Mouse (Mus musculus) liver, embryonic 15.5 days (tissue): ENCODE measurements around the gene Pskh1. TPM values are rescaled to one million over a fixed set of nuclear protein-coding genes. Genes with fewer than 3 reads are reported as not detected.

ENCODE experiments used
- ATAC-seq: fragments of 200-750 bp; cut with Nextera tagmentation; 2 replicates; pipeline ENCODE4 v1.8.0; 2017; ENCODE audit warnings: moderate number of reproducible peaks, mild to moderate bottlenecking, moderate library complexity; ENCODE audit not compliant: insufficient read depth
- H3K27ac ChIP-seq: fragments of 300-500 bp; sonication (generic); replicated peaks from 2 replicates; pipeline ENCODE4 v1.5.1; 2015; ENCODE audit warnings: mild to moderate bottlenecking, inconsistent platforms
- H3K27me3 ChIP-seq: fragments of 300-500 bp; sonication (generic); 2 replicates; pipeline ENCODE4 v1.6.1; 2015; ENCODE audit warnings: mild to moderate bottlenecking, inconsistent platforms
- H3K36me3 ChIP-seq: fragments of 300-500 bp; sonication (generic); replicated peaks from 2 replicates; pipeline ENCODE4 v1.6.1; 2015; ENCODE audit warnings: moderate library complexity, mild to moderate bottlenecking, inconsistent platforms
- H3K4me1 ChIP-seq: fragments of 300-500 bp; sonication (generic); replicated peaks from 2 replicates; pipeline ENCODE4 v1.6.1; 2015; ENCODE audit warnings: inconsistent platforms
- H3K4me2 ChIP-seq: fragments of 300-500 bp; sonication (generic); 2 replicates; pipeline ENCODE4 v1.6.1; 2015; ENCODE audit warnings: moderate library complexity, mild to moderate bottlenecking, inconsistent platforms
- H3K4me3 ChIP-seq: fragments of 300-500 bp; sonication (generic); replicated peaks from 2 replicates; pipeline ENCODE4 v1.5.1; 2015; ENCODE audit warnings: mild to moderate bottlenecking, inconsistent platforms
- H3K9ac ChIP-seq: fragments of 300-500 bp; sonication (generic); 2 replicates; pipeline ENCODE4 v1.6.1; 2015; ENCODE audit warnings: moderate library complexity, mild to moderate bottlenecking, inconsistent platforms
- H3K9me3 ChIP-seq: fragments of 300-500 bp; sonication (generic); replicated peaks from 2 replicates; pipeline ENCODE4 v1.6.1; 2016; ENCODE audit warnings: inconsistent platforms
- WGBS: fragments of 180-500 bp; shearing (Covaris S2); methylation state at CpG from one replicate; pipeline ENCODE4 v1.1.7; 2015; ENCODE audit warnings: mixed read lengths; ENCODE audit not compliant: insufficient replicate concordance; 5-methylcytosine and 5-hydroxymethylcytosine counted together
- polyA plus RNA-seq: library from polyadenylated mRNA; unstranded; fragments of >200 nt; fragmentation: Nextera tagmentation; extraction: Ambion mirVana; gene quantifications from 2 replicates; pipeline ENCODE4 v1.2.1, GENCODE M21; 2015

Pskh1 gene
- polyA plus RNA-seq, result 10.3 and 12.5 TPM in 2 replicates

DNA sequence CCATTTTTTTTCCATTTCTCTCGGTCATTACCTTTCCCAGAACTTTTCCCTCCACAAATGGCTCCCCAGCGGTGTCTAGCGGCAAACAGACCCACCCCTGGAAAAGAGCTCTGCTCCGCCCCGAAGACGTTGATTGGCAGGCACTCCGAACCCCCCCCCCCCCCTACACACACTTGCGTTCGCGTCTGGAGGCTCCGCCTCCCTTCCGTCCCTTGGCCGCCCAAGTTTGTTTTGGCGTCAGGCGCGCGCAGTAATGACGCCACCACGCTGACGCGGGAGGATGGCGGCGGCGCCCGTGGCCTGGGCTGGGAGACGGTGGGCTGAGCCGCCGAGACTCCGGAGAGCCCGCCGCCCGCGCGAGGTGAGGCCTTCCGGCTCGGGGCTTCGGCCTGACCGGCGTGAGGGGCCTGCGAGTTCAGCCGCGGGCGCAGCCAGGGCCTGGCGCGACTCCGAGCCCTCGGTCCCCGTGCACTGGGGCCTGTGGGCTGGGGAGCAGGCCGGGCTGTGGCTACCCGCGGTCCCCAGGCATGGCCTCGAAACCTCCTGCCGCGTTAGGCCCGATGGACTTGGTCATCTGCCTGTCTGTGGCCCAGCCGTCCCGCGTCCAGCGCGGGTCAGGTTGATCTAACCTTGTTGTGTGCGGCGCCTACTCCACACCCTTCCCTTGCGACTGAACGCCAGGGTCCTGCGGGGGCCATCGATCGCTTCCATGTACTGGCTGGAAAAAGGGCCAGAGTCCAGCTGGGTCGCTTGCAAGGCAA lies at the start of gene Pskh1:
TSS of gene Pskh1 (plus strand) at position 262 of the 761 bp plus-strand sequence.
- peak within 1 kb of the TSS; percentile 77 for H3K4me2 ChIP-seq
- H3K9ac ChIP-seq, result peak within 1 kb of the TSS; percentile 99
- peak within 1 kb of the TSS; percentile 97 for H3K4me3 ChIP-seq
- peaks cover 21% of the 10 kb centered on the region for H3K4me1 ChIP-seq
- WGBS, result under 1% methylated on average over 68 of the region's 68 CpGs
- no peaks in the 10 kb centered on the region for H3K9me3 ChIP-seq
- peak; percentile 93 for ATAC-seq
- no peaks in the 10 kb centered on the region for H3K36me3 ChIP-seq
- no peaks in the 10 kb centered on the region for H3K27me3 ChIP-seq
- peak within 1 kb of the TSS; percentile 96 for H3K27ac ChIP-seq

DNA sequence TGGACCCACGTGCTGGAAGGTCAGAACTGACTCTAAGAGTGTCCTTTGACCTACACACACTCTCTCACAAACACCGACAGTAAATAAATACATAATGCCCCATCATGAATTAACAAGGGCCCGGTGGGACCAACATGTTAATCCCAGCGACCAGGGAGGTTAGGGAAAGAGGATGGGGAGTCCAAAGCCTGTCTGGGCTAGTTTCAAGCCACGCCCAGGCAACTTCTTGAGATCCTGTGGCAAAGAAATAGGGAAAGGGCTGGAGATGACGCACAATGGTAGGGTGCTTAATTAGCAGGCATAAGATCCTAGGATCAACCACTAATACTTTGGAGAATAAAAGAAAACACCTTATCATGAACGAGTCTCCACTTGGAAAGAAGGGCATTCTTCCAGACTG lies 49.6 kb upstream of the Pskh1 start:
- H3K9ac ChIP-seq, result peak overlapping the region; percentile 40
- 67% methylated on average over 7 of the region's 7 CpGs for WGBS
- no peaks in the 10 kb centered on the region for H3K9me3 ChIP-seq
- H3K4me1 ChIP-seq, result peaks cover 41% of the 10 kb centered on the region
- H3K27me3 ChIP-seq, result no peaks in the 10 kb centered on the region
- ATAC-seq, result no peak
- peaks cover 42% of the 10 kb centered on the region for H3K36me3 ChIP-seq
- peak overlapping the region; percentile 62 for H3K4me2 ChIP-seq
- peak overlapping the region; percentile 38; the same call in 1 of the 2 replicates for H3K27ac ChIP-seq
- peak overlapping the region; percentile 48 for H3K4me3 ChIP-seq

DNA sequence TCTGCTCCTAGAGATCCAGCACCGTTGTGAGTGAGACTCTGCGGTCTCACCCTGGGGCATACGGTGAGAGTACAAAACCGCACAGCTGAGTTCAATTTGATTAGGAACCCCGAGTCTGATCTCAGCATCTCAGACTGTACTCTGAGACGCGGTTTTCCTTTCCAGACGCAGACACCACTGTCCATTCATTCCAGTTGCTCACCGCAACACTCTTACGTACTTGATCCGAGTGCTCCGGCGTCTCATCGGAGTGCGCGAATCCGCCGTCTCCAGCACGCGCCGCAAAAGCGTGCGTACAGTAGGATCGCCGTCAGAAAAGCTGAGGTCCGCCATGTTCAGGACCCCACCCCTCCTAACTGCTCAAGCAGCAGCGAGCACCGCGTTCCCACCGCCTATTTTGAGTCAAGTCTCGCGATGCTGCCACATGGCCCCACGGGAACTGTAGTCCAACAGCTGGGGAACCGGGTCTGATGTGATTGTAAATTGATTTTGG lies 48.5 kb upstream of the Pskh1 start:
- Histone ChIP-seq H3K9ac (peak overlapping the region; percentile 74), H3K27me3 (no peaks in the 10 kb centered on the region), H3K4me2 (peak overlapping the region; percentile 77), H3K27ac (peak overlapping the region; percentile 89), H3K36me3 (peaks cover 31% of the 10 kb centered on the region), H3K9me3 (no peaks in the 10 kb centered on the region), H3K4me1 (peaks cover 47% of the 10 kb centered on the region), H3K4me3 (peak overlapping the region; percentile 80)
- peak; percentile 62 for ATAC-seq
- WGBS, result under 1% methylated on average over 34 of the region's 34 CpGs

DNA sequence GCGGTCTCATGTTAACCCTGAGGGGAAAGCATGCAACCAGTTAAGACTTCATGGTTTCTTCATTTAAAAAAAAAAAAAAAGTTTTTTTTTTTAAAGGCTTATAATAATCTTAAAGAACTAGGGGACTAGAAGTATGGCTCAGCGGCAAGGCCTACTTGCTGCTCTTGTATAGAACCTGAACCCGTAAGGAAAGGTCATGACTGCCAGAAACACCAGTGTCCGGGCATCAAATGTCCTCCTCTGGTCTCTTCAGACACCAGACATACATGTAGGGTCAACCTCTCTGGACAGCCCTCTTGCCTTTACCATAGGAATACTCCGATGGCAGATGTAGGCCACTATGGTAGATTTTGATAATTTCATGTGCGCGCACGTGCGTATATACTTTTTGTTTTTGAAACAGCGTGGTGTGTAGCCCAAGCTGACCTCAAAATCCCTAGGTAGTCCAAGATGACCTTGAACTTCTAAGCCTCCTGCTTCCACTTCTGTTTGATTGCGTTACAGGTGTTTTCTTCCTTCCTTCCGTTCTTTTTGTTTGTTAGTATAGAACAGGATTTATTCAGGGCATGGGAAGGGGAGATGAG lies 48.0 kb upstream of the Pskh1 start:
- Histone ChIP-seq H3K9ac (no peak overlapping the region), H3K27ac (peak overlapping the region; percentile 14; the same call in 1 of the 2 replicates), H3K4me3 (peak overlapping the region; percentile 80), H3K27me3 (no peaks in the 10 kb centered on the region), H3K9me3 (no peaks in the 10 kb centered on the region), H3K4me2 (peak overlapping the region; percentile 77), H3K36me3 (peaks cover 26% of the 10 kb centered on the region), H3K4me1 (peaks cover 48% of the 10 kb centered on the region)
- 73% methylated on average over 12 of the region's 12 CpGs for WGBS
- ATAC-seq, result no peak

DNA sequence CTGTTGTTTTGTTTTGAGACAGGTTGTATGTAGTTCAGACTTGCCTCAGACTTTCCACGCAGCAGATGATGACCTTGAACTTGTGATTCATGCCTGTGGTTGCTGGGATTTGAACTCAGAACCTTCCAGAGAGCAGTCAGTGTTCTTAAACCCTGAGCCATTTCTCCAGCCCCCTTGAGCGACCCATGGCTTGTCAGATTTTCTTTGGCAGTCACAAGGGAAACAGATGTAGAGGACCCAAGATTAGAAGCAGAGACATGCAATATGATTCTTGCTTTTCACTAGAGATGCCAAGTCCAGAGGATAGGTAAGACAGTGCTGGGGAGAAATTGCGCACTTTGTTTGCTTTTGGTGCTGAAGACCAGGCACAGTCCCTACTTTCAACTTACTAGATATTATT lies 47.1 kb upstream of the Pskh1 start, which contains the start of gene Cenpt:
TSS of gene Cenpt (minus strand) at position 101 of the 400 bp plus-strand sequence.
- 68% methylated on average over 3 of the region's 3 CpGs for WGBS
- H3K4me1 ChIP-seq, result peaks cover 56% of the 10 kb centered on the region
- no peaks in the 10 kb centered on the region for H3K27me3 ChIP-seq
- peak within 1 kb of the TSS; percentile 80 for H3K4me3 ChIP-seq
- H3K4me2 ChIP-seq, result peak within 1 kb of the TSS; percentile 77
- no peak within 1 kb of the TSS for H3K9ac ChIP-seq
- H3K36me3 ChIP-seq, result peaks cover 22% of the 10 kb centered on the region
- no peaks in the 10 kb centered on the region for H3K9me3 ChIP-seq
- no peak for ATAC-seq
- peak within 1 kb of the TSS; percentile 14; the same call in 1 of the 2 replicates for H3K27ac ChIP-seq

DNA sequence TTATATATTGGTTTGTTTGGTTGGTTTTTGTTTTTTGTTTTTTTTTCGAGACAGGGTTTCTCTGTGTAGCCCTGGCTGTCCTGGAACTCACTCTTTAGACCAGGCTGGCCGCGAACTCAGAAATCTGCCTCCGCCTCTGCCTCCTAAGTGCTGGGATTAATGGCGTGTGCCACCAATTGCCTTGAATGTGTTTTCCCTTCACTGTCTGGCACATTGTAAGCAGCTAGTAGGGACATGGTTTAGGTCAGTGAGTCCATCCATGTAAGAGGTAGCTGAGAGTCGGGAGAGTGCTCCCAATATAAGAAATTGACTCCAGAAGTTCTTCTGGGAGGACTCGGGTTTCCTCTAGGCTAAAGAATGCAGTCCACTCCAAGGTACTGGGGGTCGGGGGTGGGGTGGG lies 45.9 kb upstream of the Pskh1 start:
- H3K36me3 ChIP-seq, result peaks cover 18% of the 10 kb centered on the region
- H3K9ac ChIP-seq, result peak overlapping the region; percentile 92; the same call in 1 of the 2 replicates
- no peak overlapping the region for H3K27ac ChIP-seq
- H3K9me3 ChIP-seq, result no peaks in the 10 kb centered on the region
- no peak for ATAC-seq
- WGBS, result 24% methylated on average over 8 of the region's 8 CpGs
- peak overlapping the region; percentile 90 for H3K4me3 ChIP-seq
- peak overlapping the region; percentile 98 for H3K4me2 ChIP-seq
- peaks cover 67% of the 10 kb centered on the region for H3K4me1 ChIP-seq
- no peaks in the 10 kb centered on the region for H3K27me3 ChIP-seq

DNA sequence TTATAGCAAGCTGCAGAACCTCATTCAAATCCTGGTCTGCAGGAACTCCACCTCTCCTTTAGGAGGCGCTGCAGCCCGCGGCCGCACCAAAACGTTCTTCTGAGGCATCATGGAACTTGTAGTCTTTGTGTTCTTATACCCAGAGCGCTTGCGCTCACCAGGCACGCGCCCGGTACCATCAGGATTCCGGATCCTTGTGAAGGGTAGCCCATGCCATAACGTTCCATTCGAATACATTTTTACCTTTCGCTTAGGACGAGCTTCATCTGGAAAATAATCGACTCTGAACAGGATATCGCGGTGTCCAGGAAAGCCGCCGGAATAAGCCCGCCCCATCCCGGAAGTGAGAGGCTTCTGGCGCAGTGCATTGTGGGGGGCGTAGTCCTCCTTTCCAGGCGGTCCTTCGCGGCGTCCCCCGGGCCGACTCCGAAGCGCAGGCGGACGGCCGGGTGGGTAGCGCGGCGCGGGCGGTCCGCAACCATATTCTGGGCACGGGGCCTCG lies 45.5 kb upstream of the Pskh1 start, which contains the start of gene Thap11:
TSS of gene Thap11 (plus strand) at position 418 of the 502 bp plus-strand sequence.
- WGBS, result under 1% methylated on average over 43 of the region's 43 CpGs

DNA sequence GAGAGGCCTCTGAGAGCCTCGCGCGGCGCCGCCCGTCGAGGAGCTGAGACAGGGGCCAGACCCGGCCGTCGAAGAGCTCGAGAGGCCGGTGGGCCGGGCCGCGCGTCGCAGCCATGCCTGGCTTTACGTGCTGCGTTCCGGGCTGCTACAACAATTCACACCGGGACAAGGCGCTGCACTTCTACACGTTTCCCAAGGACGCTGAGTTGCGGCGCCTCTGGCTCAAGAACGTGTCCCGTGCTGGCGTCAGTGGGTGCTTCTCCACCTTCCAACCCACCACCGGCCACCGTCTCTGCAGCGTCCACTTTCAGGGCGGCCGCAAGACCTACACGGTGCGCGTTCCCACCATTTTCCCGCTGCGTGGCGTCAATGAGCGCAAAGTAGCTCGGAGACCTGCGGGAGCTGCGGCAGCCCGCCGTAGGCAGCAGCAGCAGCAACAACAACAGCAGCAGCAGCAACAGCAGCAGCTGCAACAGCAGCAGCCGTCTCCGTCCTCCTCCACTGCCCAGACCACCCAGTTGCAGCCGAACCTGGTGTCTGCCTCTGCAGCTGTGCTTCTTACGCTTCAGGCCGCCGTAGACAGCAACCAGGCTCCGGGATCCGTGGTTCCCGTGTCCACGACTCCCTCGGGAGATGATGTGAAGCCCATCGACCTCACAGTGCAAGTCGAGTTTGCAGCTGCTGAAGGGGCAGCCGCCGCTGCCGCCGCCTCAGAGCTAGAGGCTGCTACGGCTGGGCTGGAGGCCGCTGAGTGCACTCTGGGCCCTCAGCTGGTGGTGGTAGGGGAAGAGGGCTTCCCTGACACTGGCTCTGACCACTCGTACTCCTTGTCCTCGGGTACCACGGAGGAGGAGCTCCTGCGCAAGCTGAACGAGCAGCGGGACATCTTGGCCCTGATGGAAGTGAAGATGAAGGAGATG lies 44.7 kb upstream of the Pskh1 start:
- H3K27ac ChIP-seq, result peak overlapping the region; percentile 89
- H3K9ac ChIP-seq, result peak overlapping the region; percentile 92
- H3K4me1 ChIP-seq, result peaks cover 68% of the 10 kb centered on the region
- WGBS, result under 1% methylated on average over 71 of the region's 71 CpGs
- H3K4me3 ChIP-seq, result peak overlapping the region; percentile 90
- peaks cover 12% of the 10 kb centered on the region for H3K36me3 ChIP-seq
- peak overlapping the region; percentile 98 for H3K4me2 ChIP-seq
- peak; percentile 26 for ATAC-seq
- H3K27me3 ChIP-seq, result no peaks in the 10 kb centered on the region
- no peaks in the 10 kb centered on the region for H3K9me3 ChIP-seq

More for the DNA sequence above, 45.5 kb upstream of the Pskh1 start, which contains the start of gene Thap11:
- H3K27me3 ChIP-seq, result no peaks in the 10 kb centered on the region
- peak within 1 kb of the TSS; percentile 89 for H3K27ac ChIP-seq
- H3K36me3 ChIP-seq, result peaks cover 13% of the 10 kb centered on the region
- H3K9ac ChIP-seq, result peak within 1 kb of the TSS; percentile 92
- peak within 1 kb of the TSS; percentile 98 for H3K4me2 ChIP-seq
- peak; percentile 85 for ATAC-seq
- H3K4me3 ChIP-seq, result peak within 1 kb of the TSS; percentile 90
- no peaks in the 10 kb centered on the region for H3K9me3 ChIP-seq
- H3K4me1 ChIP-seq, result peaks cover 68% of the 10 kb centered on the region

DNA sequence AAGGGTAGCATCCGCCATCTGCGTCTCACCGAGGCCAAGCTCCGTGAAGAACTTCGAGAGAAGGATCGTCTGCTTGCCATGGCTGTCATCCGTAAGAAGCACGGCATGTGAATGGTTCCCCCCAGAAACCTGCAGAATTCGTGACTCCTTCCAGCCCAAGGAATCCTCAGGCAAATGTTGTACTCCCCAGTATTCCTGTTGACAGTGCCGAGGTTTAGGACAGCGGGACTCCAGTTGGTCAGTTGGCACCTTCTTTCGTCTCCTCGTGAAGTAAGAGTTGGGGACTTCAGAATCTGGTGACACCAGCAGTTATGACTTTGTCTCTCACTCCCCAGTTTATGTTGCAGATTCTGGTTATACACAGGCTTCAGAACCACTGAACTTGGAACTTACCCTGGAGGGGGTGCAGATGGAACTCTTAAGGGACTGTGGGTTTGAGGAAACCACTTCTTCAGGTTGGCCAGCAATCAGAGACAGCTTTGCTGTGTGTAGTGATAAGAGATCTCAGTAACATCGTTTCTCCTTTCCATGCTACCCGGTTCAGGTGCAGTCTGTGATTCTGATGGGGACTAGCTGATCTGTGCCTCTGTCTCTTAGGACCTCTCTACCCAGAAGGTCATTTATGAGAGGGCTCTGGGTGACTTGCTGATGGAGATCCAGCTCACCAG lies 43.9 kb upstream of the Pskh1 start:
- Histone ChIP-seq H3K4me3 (peak overlapping the region; percentile 90), H3K36me3 (peaks cover 12% of the 10 kb centered on the region), H3K9ac (peak overlapping the region; percentile 92), H3K4me2 (peak overlapping the region; percentile 98), H3K27me3 (no peaks in the 10 kb centered on the region), H3K4me1 (peaks cover 68% of the 10 kb centered on the region), H3K9me3 (no peaks in the 10 kb centered on the region), H3K27ac (peak overlapping the region; percentile 89)
- ATAC-seq, result no peak
- WGBS, result 15% methylated on average over 15 of the region's 15 CpGs

DNA sequence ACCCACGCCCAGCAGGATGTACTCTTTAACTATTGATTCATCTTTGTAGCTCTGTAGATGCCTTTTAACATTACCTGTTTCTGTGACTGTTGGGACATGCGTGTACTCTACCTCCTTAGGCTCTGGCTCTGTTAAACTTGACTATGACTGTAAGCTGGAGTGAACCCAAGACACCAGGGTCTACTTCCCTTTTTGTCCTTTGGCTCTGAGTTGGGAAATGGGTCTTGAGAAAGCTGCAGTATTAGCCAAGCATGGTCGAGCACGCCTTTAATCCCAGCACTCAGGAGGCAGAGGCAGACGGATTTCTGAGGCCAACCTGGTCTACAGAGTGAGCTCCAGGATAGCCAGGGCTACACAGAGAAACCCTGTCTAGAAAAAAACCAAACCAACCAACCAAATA lies 41.7 kb upstream of the Pskh1 start:
- no peak overlapping the region for H3K9ac ChIP-seq
- no peaks in the 10 kb centered on the region for H3K27me3 ChIP-seq
- peaks cover 80% of the 10 kb centered on the region for H3K4me1 ChIP-seq
- WGBS, result 54% methylated on average over 5 of the region's 5 CpGs
- ATAC-seq, result no peak
- peak overlapping the region; percentile 98; the same call in 1 of the 2 replicates for H3K4me2 ChIP-seq
- H3K4me3 ChIP-seq, result peak overlapping the region; percentile 88; the same call in 1 of the 2 replicates
- peak overlapping the region; percentile 97 for H3K27ac ChIP-seq
- no peaks in the 10 kb centered on the region for H3K9me3 ChIP-seq
- H3K36me3 ChIP-seq, result peaks cover 12% of the 10 kb centered on the region
